ENCODE assay signal across 10 mouse cellular contexts in genomic region chr1:107014530-107014929, GRCm38 (mm10). TPM values are rescaled to one million over a fixed set of nuclear protein-coding genes. Genes with fewer than 3 reads are reported as not detected.
DNase-seq lines count a peak whose midpoint lies in the region; ATAC-seq and TF ChIP-seq lines count a peak whose summit lies in the region.
"Had no signal": no experiment of that assay in that cellular context is flagged by ENCODE, and none has a peak within 500 bp of the region (broad histone marks: within the 10 kb centered on the region; RNA-seq: fewer than 3 reads in every experiment).

No protein-coding gene starts in this region.

- WGBS in kidney, embryonic 14.5 days = 49% methylated on average over 2 of the region's 2 CpGs
- WGBS in liver, postnatal 0 days (ENCODE audit: insufficient replicate concordance) = 50% methylated on average over 2 of the region's 2 CpGs

- H3K9me3 ChIP-seq in kidney, embryonic 14.5 days (ENCODE audit: control insufficient read depth, low read length) = no peaks in the 10 kb centered on the region
- no peaks in the 10 kb centered on the region for H3K9me3 ChIP-seq in liver, postnatal 0 days (ENCODE audit: low read length)

- no peak overlapping the region for H3K4me2 ChIP-seq in kidney, embryonic 14.5 days (replicated peaks; ENCODE audit: low read depth, low read length)
- H3K4me2 ChIP-seq in liver, postnatal 0 days (ENCODE audit: low read depth, low read length) = no peak overlapping the region

- no peaks in the 10 kb centered on the region for H3K36me3 ChIP-seq in kidney, embryonic 14.5 days (ENCODE audit: control insufficient read depth, insufficient read depth, low read length)
- no peaks in the 10 kb centered on the region for H3K36me3 ChIP-seq in liver, postnatal 0 days (replicated peaks; ENCODE audit: insufficient read depth, low read length)

- no peak overlapping the region for H3K4me3 ChIP-seq in kidney, embryonic 14.5 days (ENCODE audit: low read length)
- no peak overlapping the region for H3K4me3 ChIP-seq in liver, postnatal 0 days (ENCODE audit: low read depth, low read length)

- no peak for TF ChIP-seq EP300 in liver, postnatal 0 days (IDR thresholded peaks at IDR 0.05; ENCODE audit: low read depth)

- no peak overlapping the region for H3K27ac ChIP-seq in kidney, embryonic 14.5 days (ENCODE audit: low read depth, low read length)
- no peak overlapping the region for H3K27ac ChIP-seq in liver, postnatal 0 days (ENCODE audit: low read depth)

- TF ChIP-seq CTCF in liver, postnatal 0 days (IDR thresholded peaks at IDR 0.05; ENCODE audit: low read depth) = peak; percentile 60

- H3K27me3 ChIP-seq in kidney, embryonic 14.5 days (ENCODE audit: control insufficient read depth, insufficient read depth, low read length) = no peaks in the 10 kb centered on the region
- no peaks in the 10 kb centered on the region for H3K27me3 ChIP-seq in liver, postnatal 0 days (ENCODE audit: insufficient read depth, low read length)

- no peak for ATAC-seq in CD4-positive, CD25-positive, alpha-beta regulatory T cell, adult 4 months
- no peak for ATAC-seq in kidney, embryonic 14.5 days (ENCODE audit: low FRiP score, low TSS enrichment)
- ATAC-seq in liver, postnatal 0 days = no peak

- no peak overlapping the region for H3K9ac ChIP-seq in kidney, embryonic 14.5 days (ENCODE audit: low read depth, low read length)
- no peak overlapping the region for H3K9ac ChIP-seq in liver, postnatal 0 days (replicated peaks)

- DNase-seq in CD4-positive, CD25-positive, alpha-beta regulatory T cell, adult 2 months (ENCODE audit: low read depth, low spot score) = peak; percentile 23
- peak; percentile 1 for DNase-seq in kidney, postnatal 14 days
- DNase-seq in NIH3T3 (ENCODE audit: low read depth) = peak; percentile 55
- peak; percentile 8 for DNase-seq in forelimb bud, embryonic 11.5 days (ENCODE audit: low read depth, low spot score)
- peak; percentile 23 for DNase-seq in liver, postnatal 0 days
- peak; percentile 9 for DNase-seq in thymus, postnatal 25 days

- no peaks in the 10 kb centered on the region for H3K4me1 ChIP-seq in kidney, embryonic 14.5 days (ENCODE audit: control insufficient read depth, insufficient read depth, low read length)
- no peaks in the 10 kb centered on the region for H3K4me1 ChIP-seq in liver, postnatal 0 days (ENCODE audit: insufficient read depth)

RNA-seq across cellular contexts. Expression of gene Serpinb13, which starts 33.7 kb away (rescaled TPM):
- polyA plus RNA-seq in CD4-positive, CD25-positive, alpha-beta regulatory T cell, adult 4 months (2017; shearing (Covaris generic)) = not detected
- polyA plus RNA-seq in kidney, embryonic 14.5 days (2014; fragmentation: Nextera tagmentation; extraction: Ambion mirVana) = not detected in 2 replicates
- polyA plus RNA-seq in liver, postnatal 0 days (2015; fragmentation: Nextera tagmentation; extraction: Ambion mirVana) = not detected in 2 replicates
- polyA plus RNA-seq: C2C12; gonadal fat pad, adult 2 months had no signal

RNA-seq across cellular contexts. Expression of gene Serpinb3a, which starts 37.6 kb away (rescaled TPM):
- not detected for polyA plus RNA-seq in CD4-positive, CD25-positive, alpha-beta regulatory T cell, adult 4 months (2017; shearing (Covaris generic))
- polyA plus RNA-seq in kidney, embryonic 14.5 days (2014; fragmentation: Nextera tagmentation; extraction: Ambion mirVana) = not detected in 2 replicates
- not detected in 2 replicates for polyA plus RNA-seq in liver, postnatal 0 days (2015; fragmentation: Nextera tagmentation; extraction: Ambion mirVana)
- polyA plus RNA-seq: C2C12; gonadal fat pad, adult 2 months had no signal

Comparison
In these comparisons a context has a peak if more than half of its experiments do, and no peak if none do; other contexts are left out.
1. DNase-seq: peak in every context shown above with its lines; median percentile 55 in NIH3T3; 23 in CD4-positive, CD25-positive, alpha-beta regulatory T cell, adult 2 months; 23 in liver, postnatal 0 days; 9 in thymus, postnatal 25 days; 8 in forelimb bud, embryonic 11.5 days; 1 in kidney, postnatal 14 days.